Mouse (Mus musculus): ENCODE measurements around the gene Slc23a2. TPM values are rescaled to one million over a fixed set of nuclear protein-coding genes. Genes with fewer than 3 reads are reported as not detected.

Slc23a2 gene
- polyA plus RNA-seq, 1 experiment from 2014 or later = 18.5 TPM

Other genes starting within 250 kb of the Slc23a2 start
- 47.3 and 50.3 TPM in 2 replicates for gene Prnp, start 235.2 kb downstream of the Slc23a2 start, polyA plus RNA-seq (2014; fragmentation: Nextera tagmentation; extraction: Ambion mirVana)
- not detected in 2 replicates for gene Prn, start 235.2 kb downstream of the Slc23a2 start, polyA plus RNA-seq (2014; fragmentation: Nextera tagmentation; extraction: Ambion mirVana)
- gene Prnd, start 194.2 kb downstream of the Slc23a2 start, polyA plus RNA-seq (2014; fragmentation: Nextera tagmentation; extraction: Ambion mirVana) = 46.9 and 47.6 TPM in 2 replicates
- 23.0 and 23.1 TPM in 2 replicates for gene Rassf2, start 114.8 kb downstream of the Slc23a2 start, polyA plus RNA-seq (2014; fragmentation: Nextera tagmentation; extraction: Ambion mirVana)
- gene Tmem230, start 102.7 kb upstream of the Slc23a2 start, polyA plus RNA-seq (2014; fragmentation: Nextera tagmentation; extraction: Ambion mirVana) = 50.9 and 53.7 TPM in 2 replicates
- gene Pcna, start 108.2 kb upstream of the Slc23a2 start, polyA plus RNA-seq (2014; fragmentation: Nextera tagmentation; extraction: Ambion mirVana) = 222 and 238 TPM in 2 replicates
- 19.1 and 22.5 TPM in 2 replicates for gene Cds2, start 118.0 kb upstream of the Slc23a2 start, polyA plus RNA-seq (2014; fragmentation: Nextera tagmentation; extraction: Ambion mirVana)
- 1.3 and 2.7 TPM in 2 replicates for gene Prokr2, start 240.3 kb upstream of the Slc23a2 start, polyA plus RNA-seq (2014; fragmentation: Nextera tagmentation; extraction: Ambion mirVana)

Data from embryonic facial prominence, embryonic 14.5 days (tissue).